Mouse (Mus musculus) kidney, adult 2 months (tissue): Measurements from ENCODE around the gene Pcgf2. TPM values are rescaled to one million over a fixed set of nuclear protein-coding genes. Genes with fewer than 3 reads are reported as not detected.
A peak's percentile ranks its signal among the peaks of the same experiment; 100 is the strongest.

Experiments
- DNase-seq: peaks from one replicate; pipeline ENCODE4 v3.0.0; 2021
- H3K27ac ChIP-seq: fragments of 200-500 bp; 2 replicates; pipeline ENCODE4 v1.5.1; 2012; ENCODE audit warnings: low read depth, low read length, control low read depth, inconsistent platforms; ENCODE audit not compliant: insufficient read depth
- H3K27me3 ChIP-seq: fragments of 200-500 bp; replicated peaks from 2 replicates; pipeline ENCODE4 v1.6.1; 2012; ENCODE audit warnings: mild to moderate bottlenecking, moderate library complexity, low read length, inconsistent platforms; ENCODE audit not compliant: control insufficient read depth, insufficient read depth
- H3K36me3 ChIP-seq: fragments of 200-500 bp; 2 replicates; pipeline ENCODE4 v1.6.1; 2012; ENCODE audit warnings: mild to moderate bottlenecking, moderate library complexity, low read length, inconsistent platforms; ENCODE audit not compliant: control insufficient read depth, insufficient read depth
- H3K4me1 ChIP-seq: fragments of 200-500 bp; 2 replicates; pipeline ENCODE4 v1.6.1; 2011; ENCODE audit warnings: low read length; ENCODE audit not compliant: control insufficient read depth, insufficient read depth
- H3K4me3 ChIP-seq: fragments of 200-500 bp; 2 replicates; pipeline ENCODE4 v1.5.1; 2011; ENCODE audit warnings: mild to moderate bottlenecking, low read depth, low read length, control low read depth; ENCODE audit not compliant: insufficient read depth
- CTCF ChIP-seq: fragments of 200-500 bp; conservative IDR thresholded peaks from 2 replicates; pipeline ENCODE4 v1.5.1; 2011; ENCODE audit warnings: low read depth, mild to moderate bottlenecking, control low read depth, low read length, moderate library complexity, mixed read lengths; ENCODE audit not compliant: insufficient read depth, insufficient read length
- POLR2A ChIP-seq: fragments of 200-500 bp; IDR thresholded peaks from one replicate; pipeline ENCODE4 v1.6.1; 2011; ENCODE audit warnings: low read depth, low read length, control low read depth
- WGBS: fragments of 180-500 bp; shearing (Covaris S2); methylation state at CpG from one replicate; pipeline ENCODE4 v1.1.7; 2018; 5-methylcytosine and 5-hydroxymethylcytosine counted together
- polyA plus RNA-seq: library from polyadenylated mRNA; depleted of rRNA; stranded (reverse); fragments of >200 nt; gene quantifications from 2 replicates; pipeline ENCODE4 v1.2.3, GENCODE M21; 2012

Gene Pcgf2
- polyA plus RNA-seq, 1 experiment = 53.9 TPM

- 95% methylated on average over 11 of the region's 11 CpGs for whole genome bisulfite sequencing
Measured at GRCm38 (mm10) chr11:97673148-97673547, 27.1 kb downstream of the Pcgf2 start.

GRCm38 (mm10) chr11:97671177-97671527, 29.1 kb downstream of the Pcgf2 start:
- 64% methylated on average over 2 of the region's 2 CpGs for WGBS
- Histone ChIP-seq H3K36me3 (peaks cover 3% of the 10 kb centered on the region), H3K4me1 (0 out of 2 replicates have a peak, but pooled peaks cover 3% of the 10 kb centered on the region), H3K4me3 (no peak overlapping the region), H3K27ac (no peak overlapping the region), H3K27me3 (no peaks in the 10 kb centered on the region)
- TF ChIP-seq POLR2A = no peak
- no peak for DNase-seq

More at GRCm38 (mm10) chr11:97673148-97673547, 27.1 kb downstream of the Pcgf2 start:
- TF ChIP-seq CTCF = no peak
- no peak for TF ChIP-seq POLR2A
- H3K4me1 ChIP-seq = 0 out of 2 replicates have a peak, but pooled peaks cover 3% of the 10 kb centered on the region
- no peaks in the 10 kb centered on the region for H3K27me3 ChIP-seq
- H3K4me3 ChIP-seq = no peak overlapping the region
- DNase-seq = no peak
- H3K36me3 ChIP-seq = peaks cover 7% of the 10 kb centered on the region
- no peak overlapping the region for H3K27ac ChIP-seq

- Histone ChIP-seq H3K27ac (no peak overlapping the region), H3K4me1 (0 out of 2 replicates have a peak, but pooled peaks cover 3% of the 10 kb centered on the region), H3K4me3 (no peak overlapping the region), H3K27me3 (no peaks in the 10 kb centered on the region), H3K36me3 (peaks cover 3% of the 10 kb centered on the region)
- 76% methylated on average over 13 of the region's 13 CpGs for WGBS
- no peak for DNase-seq
- TF ChIP-seq CTCF = no peak
- no peak for TF ChIP-seq POLR2A
Measured at GRCm38 (mm10) chr11:97670234-97671176, 29.8 kb downstream of the Pcgf2 start.

- Histone ChIP-seq H3K27ac (no peak overlapping the region), H3K36me3 (peaks cover 3% of the 10 kb centered on the region), H3K27me3 (no peaks in the 10 kb centered on the region), H3K4me1 (peaks cover 5% of the 10 kb centered on the region; the same call in 1 of the 2 replicates), H3K4me3 (no peak overlapping the region)
- WGBS = 31% methylated on average over 5 of the region's 6 CpGs
- TF ChIP-seq CTCF (no peak), POLR2A (no peak)
- peak; percentile 61 for DNase-seq
Measured at GRCm38 (mm10) chr11:97669829-97670228, 30.5 kb downstream of the Pcgf2 start.

GRCm38 (mm10) chr11:97669268-97669667, 31.0 kb downstream of the Pcgf2 start:
- Histone ChIP-seq H3K27ac (no peak overlapping the region), H3K4me1 (peaks cover 6% of the 10 kb centered on the region; the same call in 1 of the 2 replicates), H3K4me3 (no peak overlapping the region), H3K27me3 (no peaks in the 10 kb centered on the region), H3K36me3 (peaks cover under 1% of the 10 kb centered on the region)
- TF ChIP-seq POLR2A = no peak
- no peak for TF ChIP-seq CTCF
- 62% methylated on average over 15 of the region's 15 CpGs for WGBS
- DNase-seq = no peak

GRCm38 (mm10) chr11:97668160-97668559, 32.1 kb downstream of the Pcgf2 start:
- Histone ChIP-seq H3K27me3 (no peaks in the 10 kb centered on the region), H3K4me1 (peaks cover 6% of the 10 kb centered on the region; the same call in 1 of the 2 replicates), H3K36me3 (no peaks in the 10 kb centered on the region), H3K27ac (no peak overlapping the region), H3K4me3 (no peak overlapping the region)
- DNase-seq = no peak
- TF ChIP-seq POLR2A = no peak
- TF ChIP-seq CTCF = no peak
- 92% methylated on average over 7 of the region's 7 CpGs for WGBS

- Histone ChIP-seq H3K4me1 (peaks cover 6% of the 10 kb centered on the region; the same call in 1 of the 2 replicates), H3K36me3 (no peaks in the 10 kb centered on the region), H3K27ac (no peak overlapping the region), H3K27me3 (no peaks in the 10 kb centered on the region), H3K4me3 (no peak overlapping the region)
- 92% methylated on average over 15 of the region's 15 CpGs for WGBS
- DNase-seq = no peak
- TF ChIP-seq POLR2A (no peak), CTCF (no peak)
Measured at GRCm38 (mm10) chr11:97666794-97667193, 33.5 kb downstream of the Pcgf2 start.
